Mouse (Mus musculus) spleen, adult 2 months (tissue): Measurements from ENCODE around the gene Prph2.

Experiments used
- CTCF ChIP-seq: fragments of 200-500 bp; IDR thresholded peaks from 2 replicates; pipeline ENCODE4 v1.5.1; 2011; ENCODE audit warnings: mild to moderate bottlenecking, inconsistent platforms; ENCODE audit not compliant: insufficient read depth, insufficient read length, insufficient replicate concordance; ENCODE audit errors: extremely low read depth
- POLR2A ChIP-seq: fragments of 200-500 bp; IDR thresholded peaks from 2 replicates; pipeline ENCODE4 v1.6.1; 2011; ENCODE audit warnings: low read depth, low read length, inconsistent platforms

DNA sequence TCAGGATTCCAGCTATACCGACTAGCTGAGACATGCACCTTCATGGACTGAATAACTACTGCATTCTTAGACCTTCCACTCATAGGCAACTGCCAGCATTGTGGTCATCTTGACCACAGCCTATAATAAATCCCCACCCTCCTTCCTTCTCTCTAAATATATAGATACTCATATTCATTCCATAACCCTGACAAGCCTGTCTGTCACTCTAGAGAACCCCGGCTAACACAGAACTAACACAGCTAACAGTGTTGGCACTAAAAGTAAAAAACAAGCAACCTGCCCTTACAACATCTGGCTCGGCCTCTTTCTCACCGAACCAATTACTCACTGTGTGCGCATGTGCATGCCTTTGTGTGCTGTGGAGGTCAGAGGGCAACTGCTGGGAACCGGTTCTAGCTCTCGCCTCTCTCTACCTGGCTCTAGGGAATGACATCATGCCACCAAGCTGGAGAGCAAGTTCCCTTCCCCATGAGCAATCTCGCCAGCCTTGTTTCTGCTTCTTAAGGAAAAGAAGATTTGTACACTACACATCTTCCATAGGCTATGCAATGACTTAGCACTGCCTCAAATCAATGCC lies 33.8 kb upstream of the Prph2 start:
- no peak for TF ChIP-seq POLR2A
- no peak for TF ChIP-seq CTCF
